Mouse (Mus musculus): ENCODE measurements around the gene Bmp7. TPM values are rescaled to one million over a fixed set of nuclear protein-coding genes. Genes with fewer than 3 reads are reported as not detected.
A peak's percentile ranks its signal among the peaks of the same experiment; 100 is the strongest.

Gene Bmp7
- total RNA-seq, 1 experiment from 2014 or later = not detected

- ATAC-seq (replicated peaks; ENCODE audit: low read depth, poor library complexity, severe bottlenecking) = no peak
These were observed 10.1 kb upstream of the Bmp7 start for GRCm38 (mm10) chr2:172950119-172950676.

GRCm38 (mm10) chr2:172949051-172949450, 8.9 kb upstream of the Bmp7 start:
- no peak for ATAC-seq (replicated peaks; ENCODE audit: low read depth, poor library complexity, severe bottlenecking)

- ATAC-seq (replicated peaks; ENCODE audit: low read depth, poor library complexity, severe bottlenecking) = no peak
These were observed 660 bp upstream of the Bmp7 start for GRCm38 (mm10) chr2:172940799-172941163.

DNA sequence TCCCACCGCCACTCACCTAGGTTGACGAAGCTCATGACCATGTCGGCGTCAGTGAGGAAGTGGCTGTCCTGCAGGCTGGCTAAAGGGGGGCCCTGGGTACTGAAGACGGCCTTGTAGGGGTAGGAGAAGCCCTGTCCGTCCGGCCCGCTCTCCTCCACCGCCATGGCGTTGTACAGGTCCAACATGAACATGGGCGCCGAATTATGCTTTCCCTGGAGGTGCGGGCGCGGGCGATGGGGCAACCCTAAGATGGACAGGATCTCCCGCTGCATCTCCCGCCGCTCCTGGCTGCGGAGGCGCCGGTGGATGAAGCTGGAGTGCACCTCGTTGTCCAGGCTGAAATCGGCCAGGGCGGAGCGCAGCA, 500 bp downstream of the Bmp7 start:
- ATAC-seq (replicated peaks; ENCODE audit: low read depth, poor library complexity, severe bottlenecking) = peak; percentile 14; the same call in 1 of the 2 replicates

DNA sequence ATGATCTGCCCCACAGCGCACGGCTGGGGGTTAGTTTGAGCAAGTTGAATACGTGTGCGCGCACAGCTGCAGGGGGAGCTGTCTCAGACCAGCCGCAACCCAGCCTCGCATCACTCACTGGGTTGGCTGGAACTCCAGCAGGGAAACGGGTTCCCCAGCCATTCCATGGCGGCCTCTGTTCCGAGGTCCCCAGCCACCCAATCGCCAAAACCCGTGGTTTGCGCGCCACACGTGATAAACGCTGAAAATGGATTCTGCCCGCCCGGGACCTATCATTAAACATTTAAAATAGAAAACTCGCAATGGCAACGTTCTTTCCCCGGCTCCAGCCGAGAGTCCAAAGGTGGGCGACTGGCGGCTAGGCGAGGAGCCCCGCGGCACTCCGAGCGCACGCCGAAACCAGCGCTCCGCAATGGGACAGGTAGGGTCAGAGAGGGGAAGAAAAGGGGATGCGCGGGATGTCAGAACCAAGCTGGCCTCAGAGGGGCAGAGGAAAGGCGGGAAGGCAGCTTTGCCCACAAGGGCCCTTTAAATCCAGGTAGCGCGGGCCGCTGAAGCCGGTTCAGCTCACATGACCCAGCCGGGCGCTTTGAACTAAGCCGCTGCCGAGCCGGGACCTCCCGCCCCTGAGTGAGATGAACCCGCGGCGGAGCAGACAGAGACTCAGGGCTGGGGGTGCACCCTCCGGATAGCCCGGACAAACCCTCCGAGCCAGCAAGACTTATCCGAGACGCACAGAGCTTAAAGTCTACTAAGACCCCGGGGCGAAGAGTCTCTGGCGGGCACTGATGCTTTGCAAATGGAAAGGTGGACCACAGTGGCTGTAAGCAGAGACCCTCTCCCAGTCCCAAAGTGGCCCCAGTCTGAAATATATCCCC, 1.1 kb downstream of the Bmp7 start:
- ATAC-seq (replicated peaks; ENCODE audit: low read depth, poor library complexity, severe bottlenecking) = 0 out of 2 replicates have a peak, but pooled peaks have one; percentile 14

- no peak for ATAC-seq (replicated peaks; ENCODE audit: low read depth, poor library complexity, severe bottlenecking)
These were observed 2.6 kb downstream of the Bmp7 start for GRCm38 (mm10) chr2:172937326-172938190.

DNA sequence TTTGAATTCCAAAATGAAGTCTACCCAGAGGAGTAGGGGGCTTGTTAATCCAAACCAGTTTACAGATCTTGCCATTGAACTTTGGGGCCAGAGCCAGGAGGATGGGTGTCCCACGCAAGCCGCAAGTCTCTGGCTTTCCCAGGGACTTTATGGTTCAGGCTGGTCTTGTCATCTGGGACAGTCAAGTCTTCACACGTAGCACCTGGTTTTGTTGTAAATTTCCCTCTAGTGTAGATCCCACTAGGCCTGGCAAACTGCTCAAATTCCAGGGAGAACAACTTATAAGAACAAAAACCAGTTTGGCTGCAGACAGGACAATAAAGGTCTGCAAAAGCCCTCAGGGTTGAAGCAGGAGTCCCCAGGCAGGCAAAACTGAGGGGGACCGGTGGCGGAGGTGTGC, 3.3 kb downstream of the Bmp7 start:
- no peak for ATAC-seq (replicated peaks; ENCODE audit: low read depth, poor library complexity, severe bottlenecking)

GRCm38 (mm10) chr2:172935776-172936562, 4.2 kb downstream of the Bmp7 start:
- ATAC-seq (replicated peaks; ENCODE audit: low read depth, poor library complexity, severe bottlenecking) = no peak

DNA sequence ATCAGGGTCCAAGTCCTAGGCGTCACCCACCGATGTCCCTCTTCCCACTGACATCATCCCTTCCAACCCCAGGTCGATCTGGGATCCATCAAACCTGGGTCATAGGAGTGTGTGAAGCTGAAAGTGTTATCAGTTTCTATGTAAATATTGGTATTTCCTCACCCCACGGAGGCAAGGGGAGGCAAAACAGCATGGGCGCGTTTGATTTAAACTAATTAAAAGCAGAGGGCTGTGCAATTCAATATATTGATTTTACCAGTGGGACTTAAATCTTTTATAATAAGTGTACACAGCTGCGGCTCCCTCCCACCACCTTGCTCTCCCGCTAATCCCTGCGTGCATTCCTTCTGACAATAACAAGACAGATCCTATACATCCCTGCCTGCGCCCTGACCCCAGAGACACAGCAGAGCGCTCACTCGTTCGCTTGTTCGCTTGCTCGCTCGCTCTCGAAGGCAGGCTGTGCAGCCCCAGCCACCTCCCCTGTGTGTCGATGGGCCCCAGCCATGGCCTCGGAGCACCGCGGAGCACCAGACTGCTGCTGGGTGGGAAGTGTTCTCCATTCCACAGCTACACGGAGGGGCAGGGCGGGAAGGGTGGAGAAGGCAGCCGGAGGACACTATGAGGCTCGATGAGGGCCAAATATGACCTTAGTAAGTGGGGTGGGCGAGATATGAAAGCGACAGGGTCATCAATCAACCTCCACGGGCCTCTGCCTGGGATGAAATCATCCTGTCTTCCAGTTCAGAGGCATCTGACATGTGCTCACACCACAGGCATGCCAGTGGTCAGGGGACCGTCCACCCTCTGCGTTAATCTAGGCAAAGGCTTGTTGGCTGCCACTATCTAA, 5.0 kb downstream of the Bmp7 start:
- ATAC-seq (replicated peaks; ENCODE audit: low read depth, poor library complexity, severe bottlenecking) = no peak

GRCm38 (mm10) chr2:172934420-172934788, 5.7 kb downstream of the Bmp7 start:
- no peak for ATAC-seq (replicated peaks; ENCODE audit: low read depth, poor library complexity, severe bottlenecking)

- ATAC-seq (replicated peaks; ENCODE audit: low read depth, poor library complexity, severe bottlenecking) = peak; percentile 77
These were observed 6.3 kb downstream of the Bmp7 start for GRCm38 (mm10) chr2:172933631-172934419.

- no peak for ATAC-seq (replicated peaks; ENCODE audit: low read depth, poor library complexity, severe bottlenecking)
These were observed 8.8 kb downstream of the Bmp7 start for GRCm38 (mm10) chr2:172931137-172931898.

DNA sequence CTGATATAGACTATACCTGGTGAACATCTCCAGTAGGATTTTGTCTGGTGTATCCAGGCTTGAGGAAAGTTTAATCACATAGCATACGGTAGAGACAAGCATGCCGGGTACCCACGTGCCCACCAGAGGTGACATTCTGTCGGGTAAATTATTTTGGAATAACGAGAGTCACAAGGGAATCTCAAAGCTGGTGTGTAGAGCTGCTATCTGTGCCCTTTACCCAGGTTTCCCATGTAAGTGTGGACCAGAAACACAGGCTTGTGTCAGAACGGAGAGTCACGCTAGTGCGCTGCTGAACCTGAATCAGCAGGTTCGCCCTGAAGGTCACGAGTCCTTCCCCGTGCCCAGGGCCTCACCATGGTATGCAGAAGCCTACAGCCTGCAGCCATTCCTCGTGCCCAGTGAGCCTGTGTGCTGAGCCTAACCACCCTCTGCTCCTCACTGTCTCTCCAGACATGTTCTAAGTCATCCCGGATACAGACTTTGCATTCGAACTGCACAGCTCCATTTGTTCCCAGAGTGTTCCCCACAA, 10.2 kb downstream of the Bmp7 start:
- no peak for ATAC-seq (replicated peaks; ENCODE audit: low read depth, poor library complexity, severe bottlenecking)

DNA sequence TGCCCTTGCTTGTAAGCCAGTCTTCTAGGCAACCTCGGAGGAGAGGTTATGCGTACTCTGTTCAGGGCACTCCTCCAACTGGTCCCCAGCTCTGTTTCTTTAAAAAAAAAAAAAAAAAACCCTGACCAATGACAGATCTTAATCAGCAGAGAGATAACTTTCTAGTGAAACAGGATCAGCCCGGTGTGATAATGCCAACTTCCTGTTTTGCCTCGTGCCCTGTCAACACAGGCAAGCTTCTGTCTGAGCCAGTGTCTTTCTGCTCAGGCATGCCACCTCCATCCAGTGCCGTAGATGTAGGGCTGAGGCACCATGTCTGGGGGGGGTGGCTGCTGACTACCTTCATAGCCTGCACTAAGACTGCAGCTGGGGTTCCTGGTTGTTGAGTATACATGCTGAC, 12.5 kb downstream of the Bmp7 start:
- peak; percentile 76 for ATAC-seq (replicated peaks; ENCODE audit: low read depth, poor library complexity, severe bottlenecking)

- no peak for ATAC-seq (replicated peaks; ENCODE audit: low read depth, poor library complexity, severe bottlenecking)
These were observed 13.8 kb downstream of the Bmp7 start for GRCm38 (mm10) chr2:172926311-172926710.

DNA sequence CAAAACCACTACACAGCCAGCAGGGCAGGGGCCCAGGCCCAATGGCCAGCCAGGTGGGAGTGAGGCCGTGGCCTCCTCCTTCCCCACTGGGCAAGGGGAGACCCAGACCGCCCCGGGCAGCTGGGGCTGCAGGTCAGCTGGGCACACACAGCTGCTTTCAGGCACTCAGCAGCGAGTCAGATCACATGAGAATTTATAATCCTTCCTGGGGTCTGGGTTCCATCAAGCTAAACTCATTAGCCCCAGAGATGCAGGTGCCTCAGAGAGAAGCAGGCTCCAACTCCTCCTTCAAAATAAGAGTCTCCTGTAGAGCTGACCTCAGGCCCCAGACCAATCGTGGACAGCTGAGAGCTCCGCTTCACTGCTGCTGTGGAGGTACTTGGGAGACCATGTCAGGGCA, 15.2 kb downstream of the Bmp7 start:
- ATAC-seq (replicated peaks; ENCODE audit: low read depth, poor library complexity, severe bottlenecking) = no peak

DNA sequence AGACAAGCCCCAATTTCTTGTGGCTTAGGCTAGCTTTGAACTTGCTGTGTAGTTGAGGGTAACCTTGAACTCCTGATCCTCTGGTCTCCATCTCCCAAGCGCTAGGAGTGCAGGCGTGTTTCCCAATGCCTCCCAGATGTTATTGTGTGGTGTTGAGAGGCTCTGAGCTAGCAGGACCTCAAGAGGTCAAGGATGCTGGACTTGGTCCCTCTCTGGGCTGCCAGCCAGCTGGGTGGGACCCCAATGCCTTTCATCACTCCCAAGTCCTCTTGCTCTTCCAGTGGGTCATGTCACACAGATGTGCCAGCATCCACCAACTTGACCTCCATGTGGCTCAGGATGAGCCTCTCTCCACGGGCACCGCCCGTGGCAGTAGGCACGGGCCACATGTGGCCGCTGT, 16.9 kb downstream of the Bmp7 start:
- ATAC-seq (replicated peaks; ENCODE audit: low read depth, poor library complexity, severe bottlenecking) = no peak

- ATAC-seq (replicated peaks; ENCODE audit: low read depth, poor library complexity, severe bottlenecking) = no peak
These were observed 17.5 kb downstream of the Bmp7 start for GRCm38 (mm10) chr2:172922597-172922996.
